Mouse (Mus musculus) hindbrain, embryonic 14.5 days (tissue): Measurements from ENCODE around the gene Slc22a12. TPM values are rescaled to one million over a fixed set of nuclear protein-coding genes. Genes with fewer than 3 reads are reported as not detected.

Experiments used
- ATAC-seq: fragments of 200-750 bp; cut with Nextera tagmentation; 2 replicates; pipeline ENCODE4 v1.8.0; 2017; ENCODE audit warnings: moderate number of reproducible peaks, mild to moderate bottlenecking, moderate TSS enrichment, moderate library complexity; ENCODE audit not compliant: low FRiP score
- DNase-seq: peaks from one replicate; pipeline ENCODE4 v3.0.0-alpha.2; 2015; ENCODE audit warnings: low spot score
- H3K27ac ChIP-seq: fragments of 300-500 bp; sonication (generic); 2 replicates; pipeline ENCODE4 v1.5.1; 2014; ENCODE audit warnings: mild to moderate bottlenecking, moderate library complexity
- H3K27me3 ChIP-seq: fragments of 300-500 bp; sonication (generic); 2 replicates; pipeline ENCODE4 v1.6.1; 2014; ENCODE audit warnings: mild to moderate bottlenecking, low read length, mixed read lengths; ENCODE audit not compliant: control insufficient read depth, insufficient read depth
- H3K36me3 ChIP-seq: fragments of 300-500 bp; sonication (generic); replicated peaks from 2 replicates; pipeline ENCODE4 v1.6.1; 2014; ENCODE audit not compliant: control insufficient read depth, insufficient read depth
- H3K4me1 ChIP-seq: fragments of 300-500 bp; sonication (generic); replicated peaks from 2 replicates; pipeline ENCODE4 v1.6.1; 2014; ENCODE audit warnings: antibody characterized with exemption, low read length, mixed read lengths; ENCODE audit not compliant: control insufficient read depth, insufficient read depth
- H3K4me2 ChIP-seq: fragments of 300-500 bp; sonication (generic); replicated peaks from 2 replicates; pipeline ENCODE4 v1.6.1; 2014; ENCODE audit warnings: mild to moderate bottlenecking, moderate library complexity
- H3K4me3 ChIP-seq: fragments of 300-500 bp; sonication (generic); replicated peaks from 2 replicates; pipeline ENCODE4 v1.5.1; 2014; ENCODE audit warnings: mild to moderate bottlenecking, low read length
- H3K9ac ChIP-seq: fragments of 300-500 bp; sonication (generic); 2 replicates; pipeline ENCODE4 v1.6.1; 2014
- H3K9me3 ChIP-seq: fragments of 300-500 bp; sonication (generic); 2 replicates; pipeline ENCODE4 v1.6.1; 2016; ENCODE audit warnings: low read length; ENCODE audit not compliant: control insufficient read depth
- WGBS: fragments of 180-500 bp; shearing (Covaris S2); extraction: QIAGEN DNeasy Blood & Tissue Kit; methylation state at CpG from one replicate; pipeline ENCODE4 v1.1.7; 2014; 5-methylcytosine and 5-hydroxymethylcytosine counted together
- polyA plus RNA-seq: library from polyadenylated mRNA; unstranded; fragments of >200 nt; fragmentation: Nextera tagmentation; extraction: Ambion mirVana; gene quantifications from 2 replicates; pipeline ENCODE4 v1.2.1, GENCODE M21; 2014

Slc22a12 gene
- polyA plus RNA-seq, 1 experiment from 2014 or later, result not detected

DNA sequence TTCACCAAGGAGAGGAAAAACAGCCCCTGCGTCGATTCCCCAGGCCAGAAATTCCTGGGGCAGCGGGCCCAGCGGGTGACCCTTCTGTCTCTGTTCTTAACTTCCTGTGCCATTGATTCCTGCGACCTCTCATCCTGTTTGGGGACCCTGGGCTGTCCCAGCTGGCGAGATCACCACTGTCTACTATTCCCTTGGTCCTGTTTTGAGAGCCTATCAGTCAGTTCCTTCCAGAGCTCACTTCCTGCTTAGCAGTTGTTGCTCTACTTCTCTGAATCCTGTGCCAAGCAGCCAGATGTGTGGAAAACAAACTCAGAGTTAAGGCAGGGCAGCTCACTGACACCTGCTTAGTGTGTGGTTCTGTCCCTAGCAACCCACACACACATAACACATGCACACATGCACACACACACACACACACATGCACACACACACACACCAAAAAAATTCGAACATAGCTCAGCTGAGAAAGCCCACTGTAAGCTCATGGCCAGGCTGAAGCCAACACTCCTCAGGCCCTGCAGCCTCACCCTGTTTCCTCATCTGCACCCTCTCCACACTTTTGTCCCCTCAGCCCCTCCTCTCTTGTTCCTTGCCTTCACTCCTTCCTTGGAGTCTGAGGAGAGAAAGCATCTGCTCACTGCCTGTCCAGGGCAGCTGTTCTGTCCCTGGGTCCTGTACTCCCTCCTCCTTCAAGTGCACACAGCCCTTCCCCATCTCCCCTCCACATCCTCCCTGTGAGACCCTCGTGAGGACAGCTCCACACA, 11.2 kb upstream of the Slc22a12 start:
- 31% methylated on average over 8 of the region's 8 CpGs for WGBS
- Histone ChIP-seq H3K4me1 (no peaks in the 10 kb centered on the region), H3K36me3 (no peaks in the 10 kb centered on the region)

DNA sequence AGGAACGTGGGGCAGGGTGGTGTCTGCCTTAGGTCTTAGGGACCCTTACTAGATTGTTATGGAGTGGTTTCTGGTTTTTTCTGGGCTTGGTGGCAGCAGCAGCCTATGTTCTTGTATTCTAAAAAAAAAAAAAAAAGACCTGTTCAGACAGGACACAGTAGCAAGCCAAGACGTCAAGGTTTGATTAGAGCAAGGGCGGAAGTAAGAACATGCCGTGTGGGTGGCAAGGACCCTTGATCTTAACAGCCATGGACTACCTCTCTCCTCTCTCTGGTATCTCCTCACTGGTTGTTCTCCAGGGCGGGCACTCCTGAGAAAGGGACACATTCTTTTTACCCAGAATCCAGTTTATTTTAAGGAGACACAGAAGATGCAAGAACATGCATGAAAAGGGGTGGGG, 10.3 kb upstream of the Slc22a12 start:
- H3K9me3 ChIP-seq, result no peaks in the 10 kb centered on the region
- no peak overlapping the region for H3K4me3 ChIP-seq
- no peak overlapping the region for H3K27ac ChIP-seq
- no peaks in the 10 kb centered on the region for H3K27me3 ChIP-seq
- ATAC-seq (no peak), DNase-seq (no peak)
- no peaks in the 10 kb centered on the region for H3K36me3 ChIP-seq
- WGBS, result 82% methylated on average over 5 of the region's 5 CpGs
- no peak overlapping the region for H3K9ac ChIP-seq
- H3K4me1 ChIP-seq, result no peaks in the 10 kb centered on the region; the same call in 1 of the 2 replicates
- H3K4me2 ChIP-seq, result no peak overlapping the region

More for the DNA sequence above, 11.2 kb upstream of the Slc22a12 start:
- ATAC-seq (no peak), DNase-seq (no peak)
- Histone ChIP-seq H3K4me2 (no peak overlapping the region), H3K9ac (no peak overlapping the region), H3K9me3 (no peaks in the 10 kb centered on the region), H3K27me3 (no peaks in the 10 kb centered on the region), H3K27ac (no peak overlapping the region), H3K4me3 (no peak overlapping the region)

DNA sequence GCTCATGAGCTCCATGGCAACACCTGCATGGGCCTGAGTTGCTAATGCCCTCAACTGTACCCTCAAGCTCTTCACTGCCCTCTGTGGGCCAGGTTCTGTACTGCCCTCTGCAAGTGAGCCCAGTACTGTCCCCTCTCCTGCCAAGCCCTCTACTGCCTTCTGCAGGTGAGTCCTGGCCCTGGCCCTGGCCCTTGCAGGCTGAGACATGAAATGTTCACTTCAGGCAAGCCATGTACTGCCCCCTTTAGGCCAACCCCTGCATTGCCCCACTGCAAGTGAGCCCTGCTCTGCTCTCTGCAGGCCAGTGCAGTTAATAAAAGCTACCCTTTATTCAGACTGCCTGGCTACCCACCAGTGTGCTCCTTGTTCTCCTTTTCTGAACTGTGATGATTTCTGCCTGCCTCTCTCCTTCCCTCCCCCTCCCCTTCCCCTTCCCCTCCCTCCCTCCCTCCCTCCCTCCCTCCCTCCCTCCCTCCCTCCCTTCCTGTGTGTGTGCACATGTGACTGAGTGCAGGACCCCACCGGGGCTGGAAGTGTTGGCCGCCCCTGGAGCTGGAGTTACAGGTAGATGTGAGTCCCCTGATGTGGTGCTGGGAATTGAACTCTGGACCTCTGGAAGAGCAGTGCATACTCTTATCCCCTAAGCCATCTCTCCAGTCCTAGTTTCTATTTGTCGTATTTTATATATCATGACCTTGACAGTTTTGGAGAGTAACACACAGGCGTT, 9.6 kb upstream of the Slc22a12 start:
- H3K27me3 ChIP-seq, result no peaks in the 10 kb centered on the region
- H3K4me2 ChIP-seq, result no peak overlapping the region
- DNase-seq (no peak), ATAC-seq (no peak)
- H3K4me1 ChIP-seq, result no peaks in the 10 kb centered on the region; the same call in 1 of the 2 replicates
- no peaks in the 10 kb centered on the region for H3K9me3 ChIP-seq
- WGBS, result 89% methylated on average over 4 of the region's 4 CpGs
- no peak overlapping the region for H3K4me3 ChIP-seq
- H3K36me3 ChIP-seq, result no peaks in the 10 kb centered on the region
- H3K27ac ChIP-seq, result no peak overlapping the region
- no peak overlapping the region for H3K9ac ChIP-seq

DNA sequence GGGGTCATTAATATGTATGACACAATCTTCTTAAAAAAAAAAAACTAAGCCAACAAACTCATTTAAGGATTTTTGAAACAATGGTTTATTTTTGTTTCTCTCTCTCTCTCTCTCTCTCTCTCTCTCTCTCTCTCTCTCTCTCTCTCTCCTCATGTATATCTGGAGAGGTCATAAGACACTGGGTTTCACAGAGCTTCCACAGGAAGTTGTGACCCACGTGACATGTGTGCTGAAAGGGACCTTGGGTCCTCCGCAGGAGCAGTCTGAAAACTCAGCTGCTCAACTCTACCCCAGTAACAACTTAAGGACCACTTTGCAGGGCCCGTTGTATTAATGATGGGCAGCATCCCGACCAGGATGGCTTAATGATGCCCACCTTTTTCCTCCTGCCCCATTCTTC, 8.4 kb upstream of the Slc22a12 start:
- 67% methylated on average over 4 of the region's 4 CpGs for WGBS
- H3K9ac ChIP-seq, result no peak overlapping the region
- no peak overlapping the region for H3K4me3 ChIP-seq

DNA sequence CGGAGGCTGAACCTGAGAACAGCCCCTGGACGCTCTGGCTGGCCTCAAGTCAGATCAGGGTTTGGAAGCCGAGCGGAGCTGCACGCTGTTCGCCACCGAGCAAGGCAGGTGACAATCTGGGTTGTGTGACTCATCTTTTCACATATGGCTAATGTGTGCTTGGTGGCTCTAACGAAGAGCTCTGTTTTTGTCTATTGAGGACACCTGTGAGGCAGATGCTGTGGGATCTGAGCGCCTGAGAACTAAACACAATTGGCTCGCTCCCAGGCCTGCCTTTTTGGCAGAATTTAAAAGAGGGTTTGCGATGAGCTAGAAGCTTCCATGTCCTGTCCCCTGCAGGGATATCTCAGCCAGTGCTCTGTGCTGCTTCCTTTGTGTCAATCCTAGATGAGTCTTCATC, 6.7 kb upstream of the Slc22a12 start:
- 70% methylated on average over 11 of the region's 11 CpGs for WGBS
- H3K27me3 ChIP-seq, result no peaks in the 10 kb centered on the region
- no peak overlapping the region for H3K4me3 ChIP-seq
- H3K9me3 ChIP-seq, result no peaks in the 10 kb centered on the region
- H3K36me3 ChIP-seq, result no peaks in the 10 kb centered on the region
- ATAC-seq (no peak), DNase-seq (no peak)
- no peak overlapping the region for H3K9ac ChIP-seq
- no peak overlapping the region for H3K27ac ChIP-seq
- no peak overlapping the region for H3K4me2 ChIP-seq
- H3K4me1 ChIP-seq, result no peaks in the 10 kb centered on the region; the same call in 1 of the 2 replicates

More for the DNA sequence above, 8.4 kb upstream of the Slc22a12 start:
- ATAC-seq (no peak), DNase-seq (no peak)
- no peaks in the 10 kb centered on the region for H3K36me3 ChIP-seq
- no peaks in the 10 kb centered on the region for H3K27me3 ChIP-seq
- H3K9me3 ChIP-seq, result no peaks in the 10 kb centered on the region
- H3K27ac ChIP-seq, result no peak overlapping the region
- no peaks in the 10 kb centered on the region; the same call in 1 of the 2 replicates for H3K4me1 ChIP-seq
- no peak overlapping the region for H3K4me2 ChIP-seq

DNA sequence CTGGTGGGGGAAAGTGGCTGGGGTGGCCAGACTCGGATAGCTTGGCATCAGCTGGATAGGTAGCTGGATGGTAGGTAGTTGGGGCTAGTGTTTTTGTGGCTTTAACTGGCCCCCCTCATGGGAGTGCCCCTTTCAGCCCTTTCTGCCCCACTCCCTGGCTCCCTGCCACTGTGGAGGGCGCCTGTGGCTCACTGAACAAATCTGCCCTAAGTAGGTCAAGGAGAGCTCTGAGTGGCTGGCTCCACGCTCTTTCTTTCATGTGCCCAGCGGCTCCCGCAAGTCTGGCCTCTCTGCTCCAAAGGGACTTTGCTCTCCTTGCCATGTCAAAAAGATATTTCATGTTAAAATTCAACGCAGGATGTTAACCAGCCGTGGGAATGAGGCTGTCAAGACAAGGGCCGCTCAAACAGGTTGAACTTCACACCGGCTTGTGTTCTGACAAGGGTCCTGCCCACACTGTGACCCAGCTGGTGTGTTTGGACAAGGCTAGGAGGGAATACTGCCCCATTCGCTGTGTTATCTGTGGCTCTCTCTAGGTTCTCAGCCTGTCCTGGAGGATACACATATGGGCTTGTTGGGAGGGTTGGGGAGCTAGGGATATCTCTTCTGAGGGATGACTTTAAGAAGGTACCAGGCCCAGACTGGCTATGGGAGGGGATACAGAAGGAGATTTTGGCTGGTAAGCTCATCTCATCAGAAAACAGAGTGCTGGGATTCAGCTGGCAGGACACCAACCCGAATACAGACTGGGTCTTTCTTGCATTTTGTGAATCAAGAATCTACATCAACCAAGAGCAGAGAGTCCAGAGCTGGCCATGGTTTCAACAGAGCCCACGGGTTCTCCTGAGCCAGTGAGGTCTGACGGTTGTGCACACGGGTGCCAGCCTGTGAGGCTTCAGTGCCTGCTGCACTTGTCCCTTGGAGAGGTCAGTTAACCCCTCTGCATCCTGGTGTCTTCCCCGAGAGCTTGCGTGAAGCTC, 5.9 kb upstream of the Slc22a12 start:
- WGBS, result 72% methylated on average over 16 of the region's 16 CpGs
- Histone ChIP-seq H3K4me3 (no peak overlapping the region), H3K36me3 (no peaks in the 10 kb centered on the region), H3K4me1 (no peaks in the 10 kb centered on the region; the same call in 1 of the 2 replicates), H3K4me2 (no peak overlapping the region), H3K27me3 (no peaks in the 10 kb centered on the region), H3K9me3 (no peaks in the 10 kb centered on the region), H3K9ac (no peak overlapping the region), H3K27ac (no peak overlapping the region)
- no peak for ATAC-seq
- no peak for DNase-seq

DNA sequence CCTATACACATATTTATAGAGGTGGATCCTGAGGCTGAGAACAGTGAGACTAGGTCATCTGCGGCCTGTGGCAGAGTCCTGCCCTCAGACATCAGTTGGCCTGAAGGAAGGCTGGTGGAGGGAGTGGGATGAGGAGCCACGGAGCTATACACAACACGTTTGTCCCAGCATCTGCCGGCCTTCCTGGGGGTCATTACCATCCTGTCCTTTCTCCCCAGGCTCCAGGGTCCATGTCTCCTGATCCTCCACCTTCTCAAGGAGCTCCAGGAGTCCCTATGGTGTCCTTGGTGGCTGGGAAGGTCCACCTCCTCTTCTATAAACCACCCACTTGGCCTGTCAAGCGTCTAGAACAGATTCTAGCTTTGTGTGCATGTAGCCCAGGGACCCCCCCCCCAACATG, 5.0 kb upstream of the Slc22a12 start:
- Histone ChIP-seq H3K36me3 (no peaks in the 10 kb centered on the region), H3K4me1 (no peaks in the 10 kb centered on the region; the same call in 1 of the 2 replicates), H3K4me3 (no peak overlapping the region), H3K27me3 (no peaks in the 10 kb centered on the region), H3K4me2 (no peak overlapping the region), H3K9me3 (no peaks in the 10 kb centered on the region), H3K27ac (no peak overlapping the region), H3K9ac (no peak overlapping the region)
- no peak for ATAC-seq
- WGBS, result 91% methylated on average over 5 of the region's 5 CpGs
- no peak for DNase-seq

DNA sequence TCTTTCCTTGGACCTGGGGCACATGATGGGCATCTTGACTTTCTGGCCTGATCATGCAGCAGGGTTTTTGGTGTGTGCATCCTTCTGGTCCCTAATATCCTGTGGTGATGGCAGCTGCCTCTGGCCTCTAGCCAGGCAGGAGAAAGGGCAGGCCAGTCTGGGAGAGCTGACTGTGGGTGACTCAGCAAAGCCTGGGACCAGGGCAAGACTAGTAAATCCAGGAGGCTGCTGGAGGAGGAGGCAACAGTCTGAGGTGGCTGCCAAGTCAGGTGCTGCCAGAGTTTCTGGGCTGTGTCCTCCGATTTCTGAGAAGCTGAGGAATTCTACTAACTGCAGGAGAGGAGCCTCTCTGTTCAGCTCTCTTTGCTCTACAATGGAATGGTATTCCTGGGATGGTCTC, 3.3 kb upstream of the Slc22a12 start:
- Histone ChIP-seq H3K9me3 (no peaks in the 10 kb centered on the region), H3K4me3 (no peak overlapping the region), H3K4me1 (no peaks in the 10 kb centered on the region; the same call in 1 of the 2 replicates), H3K36me3 (no peaks in the 10 kb centered on the region), H3K4me2 (no peak overlapping the region), H3K27me3 (no peaks in the 10 kb centered on the region), H3K9ac (no peak overlapping the region), H3K27ac (no peak overlapping the region)
- ATAC-seq (no peak), DNase-seq (no peak)
- WGBS, result 82% methylated on average over 1 of the region's 1 CpGs

DNA sequence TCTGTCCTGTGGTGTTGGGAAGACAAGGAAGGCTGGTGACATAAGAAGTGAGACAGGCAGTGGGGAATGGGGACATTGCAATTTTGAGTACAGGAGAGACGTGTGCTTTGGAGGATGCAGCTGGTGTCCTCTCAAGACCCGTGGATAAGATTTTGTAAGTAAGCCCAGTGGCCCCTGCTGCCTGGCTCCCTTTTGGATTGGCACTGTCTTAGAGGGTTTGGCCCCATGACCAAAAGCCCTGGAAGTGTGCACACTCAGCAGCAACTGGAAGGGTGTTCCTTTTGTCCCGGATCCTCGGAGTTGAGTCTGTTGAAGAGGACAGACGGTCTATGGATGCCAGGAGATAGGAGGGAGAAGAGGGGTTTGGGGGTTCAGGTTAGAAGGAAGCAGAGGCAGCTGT, 2.6 kb upstream of the Slc22a12 start:
- H3K27me3 ChIP-seq, result no peaks in the 10 kb centered on the region
- no peak overlapping the region for H3K9ac ChIP-seq
- no peak overlapping the region for H3K27ac ChIP-seq
- H3K4me3 ChIP-seq, result no peak overlapping the region
- no peaks in the 10 kb centered on the region for H3K36me3 ChIP-seq
- no peaks in the 10 kb centered on the region for H3K9me3 ChIP-seq
- H3K4me2 ChIP-seq, result no peak overlapping the region
- 95% methylated on average over 5 of the region's 5 CpGs for WGBS
- H3K4me1 ChIP-seq, result no peaks in the 10 kb centered on the region; the same call in 1 of the 2 replicates
- ATAC-seq, result no peak
- DNase-seq, result no peak
